Mouse (Mus musculus) bone marrow, adult 2 months (tissue): ENCODE measurements at regions not wholly inside any gene's neighbourhood (a gene's known extent, or its start where the extent isn't known, plus 50 kb on each side); places are given as distances from the start of the nearest gene placed in this dataset.

Experiments
- H3K27ac ChIP-seq: fragments of 200-500 bp; 2 replicates; pipeline ENCODE4 v1.5.1; 2012; ENCODE audit warnings: low read depth, mild to moderate bottlenecking, control low read depth, inconsistent platforms, low read length; ENCODE audit not compliant: control insufficient read depth, poor library complexity, insufficient read depth
- H3K4me1 ChIP-seq: fragments of 200-500 bp; 2 replicates; pipeline ENCODE4 v1.6.1; 2011; ENCODE audit warnings: low read length; ENCODE audit not compliant: control insufficient read depth, insufficient read depth
- H3K4me3 ChIP-seq: fragments of 200-500 bp; replicated peaks from 2 replicates; pipeline ENCODE3; 2011; ENCODE audit warnings: mild to moderate bottlenecking, low read depth, low read length, control low read depth; ENCODE audit not compliant: control insufficient read depth
- CTCF ChIP-seq: fragments of 200-500 bp; IDR thresholded peaks from 2 replicates; pipeline ENCODE4 v1.5.1; 2011; ENCODE audit warnings: low read length, control low read depth; ENCODE audit not compliant: control insufficient read depth, insufficient read depth
- POLR2A ChIP-seq: fragments of 200-500 bp; IDR thresholded peaks from 2 replicates; pipeline ENCODE4 v1.6.1; 2011; ENCODE audit warnings: low read depth, mild to moderate bottlenecking, control low read depth, low read length, borderline replicate concordance; ENCODE audit not compliant: control insufficient read depth
- WGBS: fragments of 180-500 bp; shearing (Covaris S2); methylation state at CpG from one replicate; pipeline ENCODE4 v1.1.7; 2018; 5-methylcytosine and 5-hydroxymethylcytosine counted together

DNA sequence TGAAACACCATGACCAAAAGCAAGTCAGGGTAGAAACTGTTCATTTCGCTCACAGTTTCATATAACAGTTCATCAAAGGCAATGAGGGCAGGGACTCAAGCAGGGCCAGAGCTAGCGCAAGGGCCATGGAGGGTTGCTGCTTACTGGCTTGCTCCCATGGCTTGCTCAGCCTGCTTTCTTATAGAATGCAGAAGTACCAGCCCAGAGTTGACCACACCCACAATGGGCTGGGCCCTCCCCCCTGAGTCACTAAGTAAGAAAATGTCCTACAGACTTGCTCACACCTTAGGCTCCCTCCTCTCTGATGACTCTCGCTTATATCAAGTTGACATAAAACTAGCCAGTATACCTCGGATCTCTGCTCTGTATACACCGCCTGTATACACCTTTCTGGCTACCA lies 135.5 kb upstream of the Top1 start:
- H3K4me1 ChIP-seq, result no peaks in the 10 kb centered on the region
- no peak overlapping the region for H3K4me3 ChIP-seq
- no peak overlapping the region for H3K27ac ChIP-seq
- WGBS, result 77% methylated on average over 5 of the region's 5 CpGs
- TF ChIP-seq CTCF (no peak), POLR2A (no peak)

DNA sequence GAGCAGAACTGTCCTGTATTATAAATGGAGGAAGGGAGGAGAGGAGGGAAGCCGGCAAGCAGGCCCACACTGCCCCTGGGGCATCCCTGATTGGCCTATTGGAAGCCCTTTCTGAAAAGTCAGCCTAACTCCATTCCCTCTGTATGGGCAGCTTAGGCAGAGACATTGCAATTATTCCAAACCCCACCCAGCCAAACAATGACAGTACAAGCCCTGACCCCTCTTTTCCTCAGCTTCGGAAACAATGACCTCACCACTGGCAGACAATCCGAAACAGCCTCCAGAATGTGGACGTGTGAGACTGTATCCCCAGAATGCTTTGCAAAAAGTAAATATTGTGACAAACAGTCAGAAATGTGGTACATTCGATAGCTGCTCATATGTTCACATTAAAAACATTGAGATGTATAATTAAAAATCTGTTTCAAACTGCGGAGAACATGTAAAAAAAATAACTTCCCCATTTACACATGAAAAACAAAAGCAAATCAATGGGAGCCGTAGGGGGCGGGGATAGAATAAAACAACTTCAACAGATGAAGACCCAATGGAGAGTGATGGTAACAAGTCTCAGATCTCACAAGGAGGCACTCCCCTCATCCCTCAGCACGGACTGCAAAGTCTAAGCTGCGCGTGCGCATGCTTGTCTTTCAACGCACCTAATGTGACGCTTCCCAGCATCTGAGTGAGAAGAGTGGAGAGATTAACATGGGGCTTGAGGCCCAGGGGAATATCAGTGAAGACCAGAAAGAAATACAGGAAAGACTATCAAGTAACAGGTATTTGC lies 134.9 kb upstream of the Top1 start:
- no peak overlapping the region for H3K4me3 ChIP-seq
- no peak overlapping the region for H3K27ac ChIP-seq
- TF ChIP-seq POLR2A (no peak), CTCF (no peak)
- 59% methylated on average over 14 of the region's 14 CpGs for WGBS
- no peaks in the 10 kb centered on the region for H3K4me1 ChIP-seq

DNA sequence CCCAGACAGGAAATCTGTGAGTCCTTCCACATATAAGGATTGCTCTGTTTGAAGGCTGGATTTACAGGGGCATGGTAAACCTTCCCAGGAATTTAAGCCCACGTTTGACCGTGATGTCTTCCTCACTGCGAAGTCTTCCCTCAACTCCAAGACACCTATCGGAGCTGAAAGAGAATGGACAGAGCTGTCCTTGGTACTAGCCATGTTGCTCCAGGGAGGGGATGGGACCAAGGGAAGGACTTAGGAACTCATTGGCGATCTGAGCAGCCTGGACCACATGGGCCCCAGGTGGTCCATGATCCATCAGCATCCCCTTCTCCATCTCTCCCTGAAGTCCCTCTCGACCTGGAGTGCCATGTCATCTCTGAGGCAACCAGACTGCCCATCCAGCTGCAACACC lies 130.1 kb upstream of the Top1 start:
- Histone ChIP-seq H3K4me3 (no peak overlapping the region), H3K27ac (no peak overlapping the region), H3K4me1 (no peaks in the 10 kb centered on the region)
- TF ChIP-seq CTCF (no peak), POLR2A (no peak)
- WGBS, result 51% methylated on average over 6 of the region's 6 CpGs

DNA sequence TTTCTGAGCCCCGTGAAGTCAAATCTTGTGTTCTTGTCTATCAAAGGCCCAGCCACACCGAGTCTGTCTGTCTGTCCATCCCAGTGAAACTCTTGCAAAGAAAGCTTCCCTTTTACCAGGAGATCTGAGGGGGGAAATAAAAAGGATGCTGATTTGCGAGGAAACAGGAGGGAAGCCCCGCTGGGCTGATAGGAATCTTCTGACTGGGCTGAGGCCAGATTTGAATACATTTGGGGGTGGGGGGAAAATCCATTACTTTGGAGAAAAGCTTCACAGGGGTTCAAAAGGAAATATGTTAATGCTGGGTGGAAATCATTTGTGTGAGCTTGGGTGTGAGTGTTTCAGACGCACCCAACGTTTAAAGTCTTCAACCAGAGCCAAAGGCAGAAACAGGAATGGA lies 129.2 kb upstream of the Top1 start:
- Histone ChIP-seq H3K4me1 (no peaks in the 10 kb centered on the region), H3K4me3 (no peak overlapping the region), H3K27ac (no peak overlapping the region)
- WGBS, result 33% methylated on average over 6 of the region's 6 CpGs
- TF ChIP-seq POLR2A (no peak), CTCF (no peak)

DNA sequence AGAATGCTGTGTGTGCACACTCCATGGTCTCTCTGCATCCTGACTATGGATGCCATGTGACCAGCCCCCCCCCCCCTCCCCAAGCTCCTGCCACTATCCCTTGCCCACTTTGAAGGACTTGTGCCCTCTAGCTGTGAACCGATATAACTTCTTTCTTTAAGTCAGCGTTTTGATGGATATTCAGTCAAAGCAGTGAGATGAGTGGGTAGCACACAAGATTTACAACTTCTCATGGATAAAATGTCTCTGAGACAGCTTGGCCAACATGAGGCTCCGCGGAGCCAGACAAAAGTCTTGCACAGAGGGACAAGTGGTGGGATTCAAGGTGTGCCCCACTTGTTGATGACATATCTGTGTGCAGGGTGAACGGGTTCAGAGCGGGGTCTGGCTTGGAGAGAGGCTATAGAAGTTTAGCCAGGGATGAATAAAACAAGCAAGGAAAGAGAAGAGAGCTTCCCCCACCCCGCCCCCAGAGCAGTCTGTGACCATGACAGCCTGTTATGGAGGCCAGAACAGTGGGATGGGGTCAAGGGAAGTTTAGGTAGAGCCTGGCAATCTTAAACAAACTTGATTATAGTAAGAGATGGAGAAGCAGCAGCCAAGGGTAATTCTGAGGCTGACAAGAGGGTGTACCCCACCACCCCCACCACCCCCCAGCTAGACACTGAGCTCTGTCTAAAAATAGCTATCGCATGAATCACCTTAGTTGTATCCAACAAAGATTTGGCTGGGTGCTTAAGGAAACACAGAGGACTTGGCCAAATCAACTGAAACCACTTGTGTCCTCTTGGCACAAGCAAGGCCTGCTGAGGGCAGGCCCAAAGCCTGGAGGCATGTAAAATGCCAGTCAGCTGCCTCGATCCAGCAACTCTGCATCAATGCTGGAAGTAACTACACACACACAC lies 120.1 kb upstream of the Top1 start:
- no peak overlapping the region for H3K4me3 ChIP-seq
- 77% methylated on average over 9 of the region's 9 CpGs for WGBS
- TF ChIP-seq CTCF, result no peak
- TF ChIP-seq POLR2A, result no peak

DNA sequence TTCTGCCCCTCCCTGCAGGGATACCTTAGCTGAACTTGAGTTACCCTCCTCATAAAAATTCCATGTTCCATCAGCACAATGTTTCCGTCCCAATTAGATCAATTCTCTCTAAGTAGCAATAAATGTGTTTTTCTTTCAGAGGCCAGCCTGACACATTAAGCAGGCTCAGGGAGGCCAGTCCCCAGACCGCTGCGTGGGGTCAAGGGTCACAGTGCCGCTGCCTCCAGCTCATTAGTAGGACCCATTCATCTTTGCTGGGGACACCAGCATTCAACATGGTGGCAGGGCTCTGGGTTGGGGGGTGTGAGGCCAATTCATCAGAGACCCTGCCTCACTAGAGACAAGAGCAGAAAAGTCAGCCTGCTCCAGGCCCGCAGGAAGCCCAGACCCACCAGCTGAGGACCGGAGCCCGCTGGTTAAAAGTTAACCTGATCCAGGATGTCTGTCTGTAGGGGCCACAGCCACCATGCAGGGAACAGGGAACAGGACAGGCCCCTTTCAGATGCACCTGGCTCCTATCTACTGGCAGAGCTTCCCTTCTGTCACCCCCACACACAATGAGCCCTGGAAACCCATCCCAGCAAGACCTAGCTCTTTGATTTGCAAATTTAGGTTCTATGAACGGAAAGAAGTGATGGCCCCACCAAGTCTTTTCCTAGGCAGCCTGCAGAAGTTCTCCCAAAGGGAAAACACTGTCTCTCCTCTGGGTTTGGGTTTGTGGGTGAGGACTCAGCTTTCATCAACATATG lies 119.1 kb upstream of the Top1 start:
- H3K27ac ChIP-seq, result no peak overlapping the region; the same call in 1 of the 2 replicates
- TF ChIP-seq POLR2A (no peak), CTCF (no peak)
- 82% methylated on average over 8 of the region's 8 CpGs for WGBS
- H3K4me3 ChIP-seq, result no peak overlapping the region
- no peaks in the 10 kb centered on the region for H3K4me1 ChIP-seq

More for the DNA sequence above, 120.1 kb upstream of the Top1 start:
- Histone ChIP-seq H3K4me1 (no peaks in the 10 kb centered on the region), H3K27ac (no peak overlapping the region)

DNA sequence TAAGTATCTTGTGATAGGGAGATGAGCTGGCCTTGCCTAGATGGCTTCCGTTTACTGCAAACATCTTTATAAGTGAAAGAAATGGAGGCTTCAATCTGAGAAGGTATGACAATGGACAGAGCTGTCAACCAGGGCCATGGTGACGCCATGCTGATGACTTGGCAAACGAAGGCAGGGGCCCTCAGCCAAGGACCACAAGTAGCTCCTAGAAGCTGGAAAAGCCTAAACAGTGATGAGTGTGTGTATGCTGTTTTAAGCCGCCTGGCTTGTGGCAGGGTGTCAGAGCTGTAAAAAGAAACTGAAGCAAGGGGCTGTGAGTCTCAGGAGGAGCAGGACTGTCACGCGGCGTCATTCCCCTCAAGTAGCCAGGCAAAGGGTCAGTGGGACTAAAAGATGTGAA lies 116.4 kb upstream of the Top1 start:
- H3K4me3 ChIP-seq, result no peak overlapping the region
- no peaks in the 10 kb centered on the region for H3K4me1 ChIP-seq
- TF ChIP-seq POLR2A, result no peak
- TF ChIP-seq CTCF, result no peak
- WGBS, result 75% methylated on average over 7 of the region's 7 CpGs
- H3K27ac ChIP-seq, result no peak overlapping the region

DNA sequence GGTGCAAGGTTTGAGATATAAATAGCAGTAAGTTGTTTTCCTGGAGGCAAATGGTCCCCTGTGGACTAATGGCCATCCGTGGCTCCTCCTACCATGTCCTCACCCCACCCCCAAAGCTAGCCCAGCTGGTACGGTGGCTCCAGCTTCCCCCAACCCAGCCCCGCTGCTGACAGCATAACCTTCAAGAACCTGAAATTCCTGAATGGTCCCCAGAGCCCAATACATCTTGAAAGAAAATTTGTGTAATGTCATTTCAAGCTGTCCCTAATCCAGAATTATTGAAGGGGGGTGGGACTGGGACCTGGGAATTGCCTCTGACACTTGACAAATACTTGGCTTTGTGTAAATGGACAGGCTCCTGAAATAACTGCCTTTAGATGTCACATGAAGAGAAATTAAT lies 115.3 kb upstream of the Top1 start:
- 62% methylated on average over 3 of the region's 3 CpGs for WGBS
- no peaks in the 10 kb centered on the region for H3K4me1 ChIP-seq
- no peak for TF ChIP-seq POLR2A
- no peak overlapping the region for H3K4me3 ChIP-seq
- H3K27ac ChIP-seq, result no peak overlapping the region
